In genomic region chr15:102470183-102470604, GRCm38 (mm10) we compare ENCODE assay signal across 1 mouse cellular context.
TF ChIP-seq lines count a peak whose summit lies in the region.

TSS of gene Pcbp2 (plus strand) at chr15:102470539.

TF ChIP-seq in CH12.LX, 34 proteins besides CTCF, POLR2A, EP300 and RAD21 (continued from another document):
- TF ChIP-seq PAX5 (IDR thresholded peaks at IDR 0.05; ENCODE audit: low read length): no peak
- no peak for TF ChIP-seq CHD1 (IDR thresholded peaks at IDR 0.05; ENCODE audit: low read depth, low read length)
- TF ChIP-seq ETS1 (conservative IDR thresholded peaks at IDR 0.05; ENCODE audit: low read depth, low read length): peak; percentile 65
- TF ChIP-seq MYC (IDR thresholded peaks at IDR 0.05; ENCODE audit: low read depth, low read length): peak; percentile 66; the same call in 1 of the 2 replicates
- no peak for TF ChIP-seq MXI1 (IDR thresholded peaks at IDR 0.05; ENCODE audit: low read depth, low read length)
- TF ChIP-seq NELFE (IDR thresholded peaks at IDR 0.05; ENCODE audit: low read depth, low read length): no peak
- no peak for TF ChIP-seq JUN (IDR thresholded peaks at IDR 0.05; ENCODE audit: insufficient read depth, low read depth, low read length)
- no peak for TF ChIP-seq ZC3H11A (IDR thresholded peaks at IDR 0.05; ENCODE audit: low read depth, low read length)
- TF ChIP-seq ELF1 (IDR thresholded peaks at IDR 0.05; ENCODE audit: low read depth, low read length): peak; percentile 89
- TF ChIP-seq TBP (conservative IDR thresholded peaks at IDR 0.05; ENCODE audit: low read depth, low read length): peak; percentile 87
